Mouse (Mus musculus) thymus, adult 2 months (tissue): Measurements from ENCODE around the gene Brinp2.

Experiments
- CTCF ChIP-seq: fragments of 200-500 bp; IDR thresholded peaks from 2 replicates; pipeline ENCODE4 v1.5.1; 2012; ENCODE audit warnings: mild to moderate bottlenecking, control low read depth, low read length, moderate library complexity, borderline replicate concordance; ENCODE audit not compliant: control insufficient read depth, poor library complexity, insufficient read depth; ENCODE audit errors: extremely low read depth
- POLR2A ChIP-seq: fragments of 200-500 bp; IDR thresholded peaks from 2 replicates; pipeline ENCODE4 v1.6.1; 2012; ENCODE audit warnings: mild to moderate bottlenecking, low read length, control low read depth, moderate library complexity; ENCODE audit not compliant: control insufficient read depth, poor library complexity, insufficient read depth; ENCODE audit errors: extremely low read depth

DNA sequence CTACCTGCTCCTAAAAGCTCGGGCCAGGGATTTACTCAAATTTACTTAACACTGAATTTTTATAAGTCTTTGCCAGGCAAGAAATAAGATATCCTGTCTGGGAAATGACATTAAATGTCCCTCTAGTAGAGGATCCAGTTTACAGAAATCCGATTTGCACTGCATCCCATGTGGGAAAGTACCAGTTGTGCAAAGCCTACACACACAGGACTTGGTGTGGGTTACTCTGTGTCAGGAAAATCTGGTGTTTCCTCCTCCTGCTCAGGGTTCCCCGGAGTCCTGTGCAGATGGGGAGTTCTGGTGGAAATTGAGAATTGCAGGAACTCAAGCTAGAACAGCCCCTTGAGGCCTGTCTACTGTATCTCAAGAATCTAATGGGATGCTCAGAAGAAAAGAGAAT is 70.9 kb downstream of the Brinp2 start:
- TF ChIP-seq CTCF (no peak), POLR2A (no peak)
